Mouse (Mus musculus) A20 (cell line): ENCODE measurements around the gene Olfr761.
"Not testable (repeated sequence)": the region's sequence is repeated elsewhere in the genome, so short reads cannot be mapped to it uniquely, and the experiment has no call there.

Experiments
- DNase-seq: peaks from one replicate; pipeline ENCODE4 v3.0.0-alpha.2; 2011; ENCODE audit warnings: low read depth, low spot score

Olfr761 gene

GRCm38 (mm10) chr17:37952979-37953378, at the start of gene Olfr761:
TSS of gene Olfr761 (minus strand) at chr17:37953079.
- no peak for DNase-seq

DNA sequence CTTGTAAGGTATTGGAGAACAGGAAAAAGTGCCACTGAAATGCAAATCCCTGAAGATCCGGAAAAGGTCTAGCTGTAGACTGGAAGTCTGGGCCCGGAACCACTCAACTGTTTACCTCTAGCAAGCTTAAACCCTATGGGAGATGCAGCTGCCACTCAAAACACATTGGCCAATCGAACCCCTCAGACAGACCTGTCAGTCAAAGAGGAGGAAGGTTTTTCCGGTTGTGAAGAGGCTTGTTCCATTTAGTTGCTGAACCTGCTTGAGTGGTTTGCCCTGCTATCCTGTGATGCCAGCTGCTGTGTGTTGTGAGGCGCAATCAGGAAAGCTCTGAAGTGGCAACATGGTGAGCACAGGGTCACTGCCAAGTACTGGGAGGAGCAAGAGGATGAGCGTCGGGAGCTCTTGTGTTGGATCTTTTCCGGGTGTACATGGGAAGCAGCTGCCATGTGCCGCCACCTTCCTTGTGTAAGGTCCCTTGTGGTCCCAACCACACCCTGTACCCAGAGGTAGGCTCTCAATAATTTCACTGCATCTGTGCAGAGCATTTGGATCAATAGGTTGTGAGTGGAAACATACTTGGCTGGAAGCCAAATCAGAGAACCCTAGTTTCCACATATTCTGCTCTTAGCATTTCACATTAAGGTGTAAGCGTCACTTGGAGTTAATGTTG, 42.9 kb upstream of the Olfr761 start:
- no peak for DNase-seq

DNA sequence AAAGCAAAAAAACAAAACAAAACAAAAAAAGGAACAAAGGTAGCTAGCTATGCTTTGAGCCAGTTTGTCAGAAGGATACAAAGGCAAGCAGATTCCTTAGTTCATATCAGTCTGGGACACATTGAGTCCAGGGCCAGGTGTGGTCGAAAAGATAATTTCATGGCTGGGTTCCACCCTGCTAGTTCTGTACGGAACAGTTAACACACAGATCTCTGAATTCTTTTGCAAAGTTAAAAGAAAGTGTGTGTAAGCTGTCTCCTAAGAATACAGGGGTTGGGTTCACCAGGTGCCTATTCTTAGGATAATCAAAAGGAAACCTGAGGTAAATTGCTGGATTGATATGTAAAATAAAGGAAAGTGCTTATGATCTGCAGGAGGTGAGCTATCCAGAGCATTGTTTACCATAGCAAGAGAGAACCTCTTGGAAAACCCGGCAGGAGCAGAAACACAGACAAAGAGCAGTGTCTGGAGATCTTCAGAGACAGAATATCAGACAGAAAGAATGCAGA, 37.6 kb upstream of the Olfr761 start:
- DNase-seq = no peak

DNA sequence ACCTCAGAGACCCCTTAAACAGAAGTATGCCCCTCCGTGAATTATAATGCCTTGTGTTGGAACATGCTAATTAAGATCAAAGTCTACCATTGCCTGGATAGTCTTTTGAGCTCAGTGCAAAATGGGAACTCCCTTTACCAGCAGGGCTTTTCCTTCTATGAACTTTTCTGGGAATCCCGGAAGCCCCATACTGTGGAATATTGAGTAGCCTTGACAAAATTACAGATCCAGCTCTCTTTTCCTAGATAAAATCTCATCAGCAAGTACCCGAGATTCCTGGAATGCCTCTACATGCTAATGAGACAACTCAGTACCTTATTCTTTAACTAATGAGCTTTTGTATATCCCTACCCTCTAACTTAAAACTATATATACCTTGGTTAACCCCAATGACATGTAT, 20.7 kb upstream of the Olfr761 start:
- DNase-seq = no peak

GRCm38 (mm10) chr17:37920248-37920647, 32.6 kb downstream of the Olfr761 start, which contains the start of gene Olfr128:
TSS of gene Olfr128 (plus strand) at chr17:37920548.
- no peak for DNase-seq

DNA sequence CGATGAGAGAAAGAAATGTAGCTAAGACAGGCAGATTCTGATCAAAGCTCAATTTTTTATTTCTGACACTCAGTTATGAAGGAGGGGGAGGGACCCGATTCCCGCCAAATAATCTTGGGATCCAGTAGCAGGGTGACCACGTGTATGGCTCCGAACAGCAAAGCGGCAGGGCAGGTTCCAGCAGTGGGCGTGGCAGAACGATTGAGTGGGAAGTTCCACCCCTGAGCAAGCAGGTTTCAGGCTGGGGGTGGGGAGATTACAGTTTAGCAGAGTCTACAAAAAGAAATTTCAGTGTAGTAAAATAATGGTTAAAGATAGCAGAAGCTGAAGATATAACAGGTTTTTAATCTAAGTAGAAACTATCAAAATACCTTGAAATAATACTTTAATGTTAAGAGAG, 46.1 kb downstream of the Olfr761 start:
- not testable (repeated sequence) for DNase-seq
